Mouse (Mus musculus) thymus, adult 2 months (tissue): ENCODE data around the gene Phxr2. TPM values are rescaled to one million over a fixed set of nuclear protein-coding genes. Genes with fewer than 3 reads are reported as not detected.

ENCODE experiments used
- DNase-seq: peaks from one replicate; pipeline ENCODE4 v3.0.0; 2021
- H3K27ac ChIP-seq: fragments of 200-500 bp; 2 replicates; pipeline ENCODE4 v1.5.1; 2012; ENCODE audit warnings: low read length, control low read depth; ENCODE audit not compliant: control insufficient read depth, insufficient read depth
- H3K27me3 ChIP-seq: fragments of 200-500 bp; 2 replicates; pipeline ENCODE4 v1.6.1; 2012; ENCODE audit warnings: mild to moderate bottlenecking, low read length, moderate library complexity, mixed read lengths; ENCODE audit not compliant: control insufficient read depth, insufficient read depth
- H3K36me3 ChIP-seq: fragments of 200-500 bp; 2 replicates; pipeline ENCODE4 v1.6.1; 2012; ENCODE audit warnings: mild to moderate bottlenecking, low read length, moderate library complexity; ENCODE audit not compliant: control insufficient read depth, insufficient read depth
- H3K4me1 ChIP-seq: fragments of 200-500 bp; replicated peaks from 2 replicates; pipeline ENCODE4 v1.6.1; 2012; ENCODE audit warnings: low read length; ENCODE audit not compliant: control insufficient read depth, insufficient read depth
- H3K4me3 ChIP-seq: fragments of 200-500 bp; 2 replicates; pipeline ENCODE4 v1.5.1; 2012; ENCODE audit warnings: mild to moderate bottlenecking, low read length, control low read depth, moderate library complexity; ENCODE audit not compliant: control insufficient read depth, insufficient read depth
- CTCF ChIP-seq: fragments of 200-500 bp; IDR thresholded peaks from 2 replicates; pipeline ENCODE4 v1.5.1; 2012; ENCODE audit warnings: mild to moderate bottlenecking, control low read depth, low read length, moderate library complexity, borderline replicate concordance; ENCODE audit not compliant: control insufficient read depth, poor library complexity, insufficient read depth; ENCODE audit errors: extremely low read depth
- POLR2A ChIP-seq: fragments of 200-500 bp; IDR thresholded peaks from 2 replicates; pipeline ENCODE4 v1.6.1; 2012; ENCODE audit warnings: mild to moderate bottlenecking, low read length, control low read depth, moderate library complexity; ENCODE audit not compliant: control insufficient read depth, poor library complexity, insufficient read depth; ENCODE audit errors: extremely low read depth
- WGBS: fragments of 180-500 bp; shearing (Covaris S2); methylation state at CpG from one replicate; pipeline ENCODE4 v1.1.7; 2018; 5-methylcytosine and 5-hydroxymethylcytosine counted together
- polyA plus RNA-seq: library from polyadenylated mRNA; depleted of rRNA; stranded (reverse); fragments of >200 nt; gene quantifications from 2 replicates; pipeline ENCODE4 v1.2.3, GENCODE M21; 2012

The Phxr2 gene
- polyA plus RNA-seq, 1 experiment: 0.74 TPM

GRCm38 (mm10) chr10:99105522-99105921 is 20.6 kb downstream of the Phxr2 start:
- Histone ChIP-seq H3K27me3 (no peaks in the 10 kb centered on the region), H3K27ac (no peak overlapping the region), H3K4me1 (peaks cover 11% of the 10 kb centered on the region), H3K36me3 (no peaks in the 10 kb centered on the region), H3K4me3 (no peak overlapping the region)
- TF ChIP-seq POLR2A: no peak
- TF ChIP-seq CTCF: no peak
- WGBS: 91% methylated on average over 3 of the region's 3 CpGs
- no peak for DNase-seq

GRCm38 (mm10) chr10:99097374-99097773 is 28.8 kb downstream of the Phxr2 start:
- DNase-seq: peak; percentile 71
- H3K27me3 ChIP-seq: no peaks in the 10 kb centered on the region
- TF ChIP-seq POLR2A (no peak), CTCF (no peak)
- H3K4me3 ChIP-seq: no peak overlapping the region
- H3K27ac ChIP-seq: no peak overlapping the region
- 52% methylated on average over 10 of the region's 10 CpGs for WGBS
- H3K36me3 ChIP-seq: no peaks in the 10 kb centered on the region
- no peaks in the 10 kb centered on the region for H3K4me1 ChIP-seq

GRCm38 (mm10) chr10:99095114-99095513 is 31.0 kb downstream of the Phxr2 start:
- H3K4me1 ChIP-seq: no peaks in the 10 kb centered on the region
- no peak for DNase-seq

GRCm38 (mm10) chr10:99093364-99093763 is 32.8 kb downstream of the Phxr2 start:
- Histone ChIP-seq H3K27me3 (no peaks in the 10 kb centered on the region), H3K27ac (no peak overlapping the region), H3K36me3 (no peaks in the 10 kb centered on the region), H3K4me1 (no peaks in the 10 kb centered on the region), H3K4me3 (no peak overlapping the region)
- 92% methylated on average over 2 of the region's 2 CpGs for WGBS
- TF ChIP-seq POLR2A (no peak), CTCF (no peak)
- DNase-seq: no peak

More at GRCm38 (mm10) chr10:99095114-99095513, 31.0 kb downstream of the Phxr2 start:
- H3K36me3 ChIP-seq: no peaks in the 10 kb centered on the region
- H3K27me3 ChIP-seq: no peaks in the 10 kb centered on the region
- TF ChIP-seq CTCF (no peak), POLR2A (no peak)
- WGBS: 86% methylated on average over 2 of the region's 2 CpGs
- no peak overlapping the region for H3K27ac ChIP-seq
- H3K4me3 ChIP-seq: no peak overlapping the region

- Histone ChIP-seq H3K4me1 (no peaks in the 10 kb centered on the region), H3K4me3 (no peak overlapping the region), H3K27ac (no peak overlapping the region), H3K27me3 (no peaks in the 10 kb centered on the region), H3K36me3 (no peaks in the 10 kb centered on the region)
- TF ChIP-seq POLR2A: no peak
- TF ChIP-seq CTCF: no peak
- 49% methylated on average over 6 of the region's 6 CpGs for WGBS
- DNase-seq: no peak
These were observed 36.2 kb downstream of the Phxr2 start for GRCm38 (mm10) chr10:99089906-99090305.

GRCm38 (mm10) chr10:99086029-99086428 is 40.1 kb downstream of the Phxr2 start:
- Histone ChIP-seq H3K36me3 (no peaks in the 10 kb centered on the region), H3K4me3 (no peak overlapping the region), H3K4me1 (no peaks in the 10 kb centered on the region), H3K27ac (no peak overlapping the region), H3K27me3 (no peaks in the 10 kb centered on the region)
- WGBS: 66% methylated on average over 6 of the region's 6 CpGs
- no peak for TF ChIP-seq POLR2A
- no peak for TF ChIP-seq CTCF
- no peak for DNase-seq

GRCm38 (mm10) chr10:99085240-99085587 is 40.9 kb downstream of the Phxr2 start:
- H3K4me3 ChIP-seq: no peak overlapping the region
- no peak overlapping the region for H3K27ac ChIP-seq
- TF ChIP-seq POLR2A: no peak
- TF ChIP-seq CTCF: no peak
- no peaks in the 10 kb centered on the region for H3K27me3 ChIP-seq
- H3K36me3 ChIP-seq: no peaks in the 10 kb centered on the region
- no peak for DNase-seq
- H3K4me1 ChIP-seq: no peaks in the 10 kb centered on the region
- WGBS: 62% methylated on average over 6 of the region's 6 CpGs
